Mouse (Mus musculus) MEL (cell line): ENCODE results near the gene Dok7. TPM values are rescaled to one million over a fixed set of nuclear protein-coding genes. Genes with fewer than 3 reads are reported as not detected.
A peak's percentile ranks its signal among the peaks of the same experiment; 100 is the strongest.

ENCODE experiments used
- DNase-seq: peaks from one replicate; pipeline ENCODE4 v3.0.0; 2011; ENCODE audit warnings: low read depth, low spot score
- H3K27ac ChIP-seq: 2 replicates; pipeline ENCODE4 v1.5.1; 2012; ENCODE audit warnings: low read depth, mild to moderate bottlenecking, control low read depth, low read length, moderate library complexity; ENCODE audit not compliant: control insufficient read depth
- H3K27me3 ChIP-seq, 2 experiments: fragments of 150-350 bp in 1 of 2; sonication (generic) in 1 of 2; 2 replicates each; pipeline ENCODE4 v1.6.1; 2012; ENCODE audit warnings: low read length in 2 of 2, mild to moderate bottlenecking in 2 of 2, improper control_type of control experiment in 1 of 2, moderate library complexity in 1 of 2; ENCODE audit not compliant: insufficient read depth in 2 of 2, control insufficient read depth in 1 of 2
- H3K36me3 ChIP-seq, 2 experiments: 2 replicates each; pipeline ENCODE4 v1.6.1; 2012 to 2014; ENCODE audit warnings: low read length in 2 of 2, improper control_type of control experiment in 1 of 2, inconsistent platforms in 1 of 2, mild to moderate bottlenecking in 1 of 2; ENCODE audit not compliant: insufficient read depth in 2 of 2, control insufficient read depth in 1 of 2
- H3K4me1 ChIP-seq, 2 experiments: fragments of 150-350 bp in 1 of 2; sonication (generic) in 1 of 2; 2 replicates each; pipeline ENCODE4 v1.6.1; 2012; ENCODE audit warnings: low read length in 2 of 2, improper control_type of control experiment in 1 of 2, mild to moderate bottlenecking in 1 of 2; ENCODE audit not compliant: insufficient read depth in 2 of 2, control insufficient read depth in 1 of 2
- H3K4me3 ChIP-seq, 2 experiments: fragments of 150-350 bp in 1 of 2; sonication (generic) in 1 of 2; 2 replicates each; pipeline ENCODE4 v1.5.1; 2012; ENCODE audit warnings: low read depth in 2 of 2, low read length in 2 of 2, mild to moderate bottlenecking in 2 of 2, moderate library complexity in 2 of 2, control low read depth in 1 of 2, improper control_type of control experiment in 1 of 2; ENCODE audit not compliant: control insufficient read depth in 1 of 2, insufficient read depth in 1 of 2
- H3K79me2 ChIP-seq: 2 replicates; pipeline ENCODE4 v1.6.1; 2012; ENCODE audit warnings: mild to moderate bottlenecking, low read length, moderate library complexity; ENCODE audit not compliant: control insufficient read depth, poor library complexity, insufficient read depth
- H3K9ac ChIP-seq: 2 replicates; pipeline ENCODE4 v1.6.1; 2012; ENCODE audit warnings: low read depth, mild to moderate bottlenecking, control low read depth, low read length, moderate library complexity; ENCODE audit not compliant: control insufficient read depth, poor library complexity, severe bottlenecking
- H3K9me3 ChIP-seq: fragments of 150-350 bp; sonication (generic); replicated peaks from 2 replicates; pipeline ENCODE4 v1.6.1; 2012; ENCODE audit warnings: mild to moderate bottlenecking, low read length, improper control_type of control experiment, moderate library complexity; ENCODE audit not compliant: insufficient read depth
- BHLHE40 ChIP-seq: IDR thresholded peaks from 2 replicates; pipeline ENCODE4 v1.6.1; 2012; ENCODE audit warnings: low read depth, mild to moderate bottlenecking, inconsistent platforms, low read length, improper control_type of control experiment, borderline replicate concordance
- CHD1 ChIP-seq: IDR thresholded peaks from 2 replicates; pipeline ENCODE4 v1.6.1; 2012; ENCODE audit warnings: low read depth, mild to moderate bottlenecking, inconsistent platforms, low read length, improper control_type of control experiment
- CHD2 ChIP-seq: IDR thresholded peaks from 2 replicates; pipeline ENCODE4 v1.6.1; 2011; ENCODE audit warnings: low read length, improper control_type of control experiment
- CTCF ChIP-seq, 3 experiments: IDR thresholded peaks in 2 of 3; conservative IDR thresholded peaks in 1 of 3; 2 replicates each; pipeline ENCODE4 v1.5.1; 2011 to 2012; ENCODE audit warnings: low read length in 3 of 3, low read depth in 2 of 3, mild to moderate bottlenecking in 2 of 3, improper control_type of control experiment in 1 of 3, inconsistent platforms in 1 of 3, mixed read lengths in 1 of 3, moderate library complexity in 1 of 3; ENCODE audit not compliant: control insufficient read depth in 1 of 3, insufficient read depth in 1 of 3, poor library complexity in 1 of 3, severe bottlenecking in 1 of 3
- E2F4 ChIP-seq: IDR thresholded peaks from 2 replicates; pipeline ENCODE4 v1.6.1; 2011; ENCODE audit warnings: low read depth, low read length, improper control_type of control experiment, borderline replicate concordance
- JUND ChIP-seq: IDR thresholded peaks from 2 replicates; pipeline ENCODE4 v1.6.1; 2011; ENCODE audit warnings: low read depth, mild to moderate bottlenecking, improper control_type of control experiment, low read length
- KAT2A ChIP-seq: conservative IDR thresholded peaks from 2 replicates; pipeline ENCODE4 v1.6.1; 2012; ENCODE audit warnings: low read depth, low read length, improper control_type of control experiment, inconsistent platforms
- MAZ ChIP-seq: IDR thresholded peaks from 2 replicates; pipeline ENCODE4 v1.6.1; 2012; ENCODE audit warnings: low read depth, mild to moderate bottlenecking, inconsistent platforms, low read length, improper control_type of control experiment
- MEF2A ChIP-seq: IDR thresholded peaks from 2 replicates; pipeline ENCODE4 v1.6.1; 2014; ENCODE audit warnings: low read depth, mild to moderate bottlenecking, inconsistent platforms, low read length, improper control_type of control experiment; ENCODE audit not compliant: poor library complexity, insufficient replicate concordance, severe bottlenecking; ENCODE audit errors: extremely low read depth
- MXI1 ChIP-seq: IDR thresholded peaks from 2 replicates; pipeline ENCODE4 v1.6.1; 2011; ENCODE audit warnings: mild to moderate bottlenecking, low read depth, low read length, improper control_type of control experiment
- MYB ChIP-seq: IDR thresholded peaks from 2 replicates; pipeline ENCODE4 v1.6.1; 2011; ENCODE audit warnings: mild to moderate bottlenecking, low read depth, low read length, improper control_type of control experiment
- MYC ChIP-seq: IDR thresholded peaks from 2 replicates; pipeline ENCODE4 v1.6.1; 2011; ENCODE audit warnings: low read depth, mild to moderate bottlenecking, low read length, improper control_type of control experiment, moderate library complexity
- NELFE ChIP-seq: IDR thresholded peaks from 2 replicates; pipeline ENCODE4 v1.6.1; 2011; ENCODE audit warnings: low read depth, low read length, improper control_type of control experiment
- NRF1 ChIP-seq: IDR thresholded peaks from 2 replicates; pipeline ENCODE4 v1.6.1; 2014; ENCODE audit warnings: low read depth, mild to moderate bottlenecking, inconsistent platforms, low read length, improper control_type of control experiment, moderate library complexity; ENCODE audit not compliant: poor library complexity, insufficient read depth, severe bottlenecking
- POLR2AphosphoS2 ChIP-seq: IDR thresholded peaks from 2 replicates; pipeline ENCODE4 v1.6.1; 2011; ENCODE audit warnings: low read length, improper control_type of control experiment
- POLR2AphosphoS5 ChIP-seq: IDR thresholded peaks from 2 replicates; pipeline ENCODE4 v1.6.1; 2012; ENCODE audit warnings: low read depth, borderline replicate concordance, mild to moderate bottlenecking, inconsistent platforms, low read length, moderate library complexity, mixed read lengths
- SIN3A ChIP-seq: IDR thresholded peaks from 2 replicates; pipeline ENCODE4 v1.6.1; 2012; ENCODE audit warnings: low read length, improper control_type of control experiment, inconsistent platforms
- SMC3 ChIP-seq: IDR thresholded peaks from 2 replicates; pipeline ENCODE4 v1.6.1; 2011; ENCODE audit warnings: low read depth, low read length, improper control_type of control experiment
- TAL1 ChIP-seq: IDR thresholded peaks from 2 replicates; pipeline ENCODE4 v1.6.1; 2012; ENCODE audit warnings: mild to moderate bottlenecking, inconsistent platforms, low read length, moderate library complexity, mixed read lengths
- TBP ChIP-seq: IDR thresholded peaks from 2 replicates; pipeline ENCODE4 v1.8.0; 2011; ENCODE audit warnings: low read depth, low read length, improper control_type of control experiment
- UBTF ChIP-seq: IDR thresholded peaks from 2 replicates; pipeline ENCODE4 v1.6.1; 2012; ENCODE audit warnings: low read depth, mild to moderate bottlenecking, inconsistent platforms, low read length, improper control_type of control experiment, moderate library complexity, borderline replicate concordance; ENCODE audit not compliant: insufficient read depth
- USF1 ChIP-seq: IDR thresholded peaks from 2 replicates; pipeline ENCODE4 v1.6.1; 2014; ENCODE audit warnings: low read depth, mild to moderate bottlenecking, inconsistent platforms, low read length, improper control_type of control experiment, moderate library complexity
- ZNF384 ChIP-seq: IDR thresholded peaks from 2 replicates; pipeline ENCODE4 v1.6.1; 2012; ENCODE audit warnings: low read depth, mild to moderate bottlenecking, inconsistent platforms, low read length, improper control_type of control experiment
- polyA plus RNA-seq, 2 experiments: library from polyadenylated mRNA; stranded (reverse) in 1 of 2; unstranded in 1 of 2; fragments of >175 nt in 1 of 2; fragments of >200 nt in 1 of 2; gene quantifications; 2 replicates each; pipeline versions ENCODE4 v1.2.1 to v1.2.4; 2012; ENCODE audit warnings: low replicate concordance in 2 of 2, low read depth in 1 of 2; ENCODE audit not compliant: insufficient read length in 2 of 2, insufficient read depth in 1 of 2, missing spikeins in 1 of 2
- total RNA-seq: library from RNA; depleted of rRNA; stranded (reverse); fragments of 300-350 nt; gene quantifications from 2 replicates; pipeline ENCODE4 v1.2.3, GENCODE M21; 2012

Dok7 gene
- total and polyA plus RNA-seq, 3 experiments, result 0.08 to 0.21 TPM; not detected in 1

DNA sequence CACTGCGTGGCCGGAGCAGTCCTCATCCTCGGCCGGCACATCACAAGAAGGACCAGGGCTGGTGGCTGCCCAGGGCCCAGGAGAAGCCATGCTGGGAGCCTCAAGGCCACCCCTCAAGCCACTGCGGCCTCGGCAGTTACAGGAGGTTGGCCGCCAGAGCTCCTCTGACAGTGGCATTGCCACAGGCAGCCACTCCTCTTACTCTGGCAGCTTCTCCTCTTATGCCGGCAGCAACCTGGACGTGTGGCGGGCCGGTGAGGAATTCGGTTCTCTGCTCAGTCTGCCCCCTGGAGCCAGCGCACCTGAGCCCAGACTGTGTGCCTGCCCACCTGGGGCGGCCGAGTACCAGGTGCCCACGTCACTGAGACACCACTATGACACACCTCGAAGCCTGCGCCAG, 22.5 kb downstream of the Dok7 start:
- H3K9me3 ChIP-seq, result no peaks in the 10 kb centered on the region
- no peak overlapping the region for H3K4me3 ChIP-seq
- no peaks in the 10 kb centered on the region for H3K4me1 ChIP-seq
- H3K27me3 ChIP-seq, result peaks cover 0 to 4% of the 10 kb centered on the region in 2 experiments; a peak in 2 of 4 replicates
- no peaks in the 10 kb centered on the region for H3K36me3 ChIP-seq
- H3K9ac ChIP-seq, result no peak overlapping the region
- TF ChIP-seq CHD2, result no peak
- TF ChIP-seq MXI1, result no peak
- no peak for TF ChIP-seq NELFE
- TF ChIP-seq KAT2A, result no peak
- no peak for TF ChIP-seq MYB
- TF ChIP-seq MYC, result no peak
- no peak for TF ChIP-seq JUND
- H3K27ac ChIP-seq, result no peak overlapping the region
- H3K79me2 ChIP-seq, result no peaks in the 10 kb centered on the region
- no peak for DNase-seq

DNA sequence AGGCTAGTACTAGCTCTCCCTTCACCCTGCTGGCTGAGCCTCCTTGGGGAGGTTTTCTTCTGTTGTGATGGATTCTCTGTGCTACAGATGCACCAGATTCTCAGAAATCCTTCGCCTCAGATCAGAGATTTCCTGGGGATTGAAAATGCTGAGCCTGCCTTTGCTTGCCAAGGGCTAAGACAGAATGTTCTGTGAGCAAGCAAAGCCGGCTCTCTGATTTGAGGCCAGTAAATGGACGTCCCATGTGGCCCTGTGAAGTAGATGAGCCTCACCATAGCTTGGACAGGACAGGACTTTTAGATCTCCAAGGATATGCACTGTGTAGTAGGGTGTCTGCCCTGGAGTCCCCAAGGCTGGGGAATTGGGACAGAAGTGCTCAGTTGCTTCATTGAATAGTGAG, 28.3 kb downstream of the Dok7 start:
- no peaks in the 10 kb centered on the region for H3K79me2 ChIP-seq
- H3K36me3 ChIP-seq, result no peaks in the 10 kb centered on the region
- H3K9me3 ChIP-seq, result no peaks in the 10 kb centered on the region
- no peak overlapping the region for H3K4me3 ChIP-seq
- peaks cover 6 to 14% of the 10 kb centered on the region in 2 experiments; a peak in 3 of 4 replicates for H3K27me3 ChIP-seq
- H3K9ac ChIP-seq, result no peak overlapping the region
- no peaks in the 10 kb centered on the region for H3K4me1 ChIP-seq
- DNase-seq, result no peak
- TF ChIP-seq NRF1 (no peak), CTCF (IDR thresholded peaks at IDR 0.05 in 2 of 3, conservative IDR thresholded peaks at IDR 0.05 in 1 of 3; ENCODE audit: control insufficient read depth in 1 of 3, insufficient read depth in 1 of 3, low read depth in 2 of 3, low read length in 3 of 3, poor library complexity in 1 of 3, severe bottlenecking in 1 of 3) (no peak), SMC3 (no peak), MEF2A (no peak), TBP (no peak), CHD1 (no peak), CHD2 (no peak), TAL1 (no peak)
- H3K27ac ChIP-seq, result no peak overlapping the region

DNA sequence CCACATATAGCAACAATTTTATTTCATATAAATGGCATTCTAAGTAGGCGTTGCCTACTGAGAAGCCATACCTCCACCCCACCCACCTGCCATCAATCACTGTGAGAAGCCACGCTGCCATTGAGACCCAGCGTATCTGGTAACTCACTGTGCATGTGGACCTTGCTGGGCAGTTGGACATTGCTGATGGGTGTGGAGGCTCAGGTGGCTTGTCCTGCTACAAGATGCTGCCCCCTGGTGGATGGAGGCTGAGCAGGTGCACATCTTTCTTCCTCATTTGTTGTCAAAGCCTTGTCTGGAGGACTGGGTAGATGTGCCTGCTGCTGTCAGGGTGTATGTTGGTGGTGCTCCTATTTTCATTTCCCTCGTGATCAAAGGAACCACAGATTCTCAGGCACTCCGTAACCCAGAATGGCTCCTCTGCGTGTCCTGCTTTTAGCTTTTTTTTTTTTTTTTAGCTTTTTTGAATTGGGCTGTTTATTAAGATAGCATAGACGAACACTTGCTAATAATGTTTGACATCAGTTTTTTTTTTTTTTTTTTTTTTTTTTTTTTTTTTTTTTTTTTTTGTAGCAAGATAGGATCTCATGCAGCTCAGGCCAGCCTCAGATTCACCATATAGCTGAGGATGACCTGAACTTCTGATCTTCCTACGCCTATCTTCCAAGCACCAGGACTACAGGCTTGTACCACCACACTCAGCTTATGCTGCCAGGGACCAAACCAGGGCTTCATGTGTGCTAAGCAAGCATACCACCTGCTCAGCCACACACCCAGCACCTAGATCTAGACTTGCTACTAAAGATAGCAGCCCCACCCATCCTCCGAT, 32.4 kb downstream of the Dok7 start:
- no peaks in the 10 kb centered on the region for H3K79me2 ChIP-seq
- peaks cover 6 to 12% of the 10 kb centered on the region in 2 experiments; a peak in 3 of 4 replicates for H3K27me3 ChIP-seq
- peak; percentile 88 for DNase-seq
- no peak overlapping the region for H3K9ac ChIP-seq
- H3K36me3 ChIP-seq, result no peaks in the 10 kb centered on the region
- H3K27ac ChIP-seq, result no peak overlapping the region
- H3K4me3 ChIP-seq, result no peak overlapping the region
- H3K4me1 ChIP-seq, result no peaks in the 10 kb centered on the region
- no peaks in the 10 kb centered on the region for H3K9me3 ChIP-seq
- TF ChIP-seq NELFE, result no peak
- TF ChIP-seq MXI1, result no peak
- no peak for TF ChIP-seq MAZ
- TF ChIP-seq CTCF (IDR thresholded peaks at IDR 0.05 in 2 of 3, conservative IDR thresholded peaks at IDR 0.05 in 1 of 3; ENCODE audit: control insufficient read depth in 1 of 3, insufficient read depth in 1 of 3, low read depth in 2 of 3, low read length in 3 of 3, poor library complexity in 1 of 3, severe bottlenecking in 1 of 3), result peak; percentile 93 to 98 (median 96)
- TF ChIP-seq MYC, result no peak
- TF ChIP-seq UBTF, result no peak
- no peak for TF ChIP-seq USF1
- no peak for TF ChIP-seq CHD1
- TF ChIP-seq SIN3A, result no peak
- TF ChIP-seq SMC3, result peak; percentile 81
- no peak for TF ChIP-seq BHLHE40
- no peak for TF ChIP-seq ZNF384
- no peak for TF ChIP-seq POLR2AphosphoS5
- no peak for TF ChIP-seq POLR2AphosphoS2
- no peak for TF ChIP-seq E2F4
- no peak for TF ChIP-seq NRF1
- TF ChIP-seq MYB, result no peak
